Mouse (Mus musculus): Measurements from ENCODE around the gene BC005624.
A peak's percentile ranks its signal among the peaks of the same experiment; 100 is the strongest.

Gene BC005624

DNA sequence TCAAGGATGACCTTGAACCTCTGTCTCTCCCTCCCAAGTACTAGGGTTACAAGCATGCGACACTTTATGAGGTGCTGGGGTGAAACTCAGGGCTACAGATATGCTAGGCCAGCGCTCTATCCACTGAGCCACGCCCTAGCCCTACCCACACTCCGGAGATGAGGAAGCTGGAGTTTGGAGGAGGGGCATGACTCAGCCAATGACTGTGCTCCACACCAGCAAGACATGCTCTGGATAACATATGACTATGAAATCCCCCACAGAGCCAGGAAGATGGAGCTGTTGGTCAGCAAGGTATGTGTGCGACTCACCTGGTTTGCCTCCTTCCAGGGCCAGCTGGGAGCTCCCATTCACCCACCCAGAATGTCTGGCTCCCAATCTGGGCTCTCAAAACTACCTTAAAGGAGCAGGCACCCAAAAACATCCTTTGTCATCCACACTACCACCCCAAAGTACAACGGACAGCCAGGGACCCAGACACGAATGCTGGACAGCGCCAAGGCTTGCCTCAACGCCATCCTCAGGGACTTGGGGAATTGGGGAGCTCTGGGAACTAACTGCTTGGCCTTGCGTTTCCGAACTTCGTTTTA is 53.0 kb downstream of the BC005624 start:
- DNase-seq (ENCODE audit: low spot score in 2 of 2), result no peak

- DNase-seq (ENCODE audit: low spot score in 2 of 2), result peak; percentile 50 to 58
Observed at GRCm38 (mm10) chr2:30927844-30928628, 54.0 kb downstream of the BC005624 start.

- no peak for DNase-seq (ENCODE audit: low spot score in 2 of 2)
Observed at GRCm38 (mm10) chr2:30927151-30927781, 54.7 kb downstream of the BC005624 start.

GRCm38 (mm10) chr2:30926381-30926780 is 55.6 kb downstream of the BC005624 start:
- DNase-seq (ENCODE audit: low spot score in 2 of 2), result no peak

GRCm38 (mm10) chr2:30925181-30925580 is 56.8 kb downstream of the BC005624 start:
- no peak for DNase-seq (ENCODE audit: low spot score in 2 of 2)

GRCm38 (mm10) chr2:30923099-30923498 is 58.9 kb downstream of the BC005624 start:
- DNase-seq (ENCODE audit: low spot score in 2 of 2), result no peak

All from right cerebral cortex, postnatal 36 days (tissue).